Mouse (Mus musculus) liver, embryonic 14.5 days (tissue): ENCODE results near the gene Palld.

Experiments
- CTCF ChIP-seq: IDR thresholded peaks from 2 replicates; pipeline ENCODE4 v1.5.1; 2016; ENCODE audit warnings: antibody characterized with exemption, low read depth, control low read depth
- EP300 ChIP-seq: IDR thresholded peaks from 2 replicates; pipeline ENCODE4 v1.6.1; 2016; ENCODE audit warnings: antibody characterized with exemption, low read depth

DNA sequence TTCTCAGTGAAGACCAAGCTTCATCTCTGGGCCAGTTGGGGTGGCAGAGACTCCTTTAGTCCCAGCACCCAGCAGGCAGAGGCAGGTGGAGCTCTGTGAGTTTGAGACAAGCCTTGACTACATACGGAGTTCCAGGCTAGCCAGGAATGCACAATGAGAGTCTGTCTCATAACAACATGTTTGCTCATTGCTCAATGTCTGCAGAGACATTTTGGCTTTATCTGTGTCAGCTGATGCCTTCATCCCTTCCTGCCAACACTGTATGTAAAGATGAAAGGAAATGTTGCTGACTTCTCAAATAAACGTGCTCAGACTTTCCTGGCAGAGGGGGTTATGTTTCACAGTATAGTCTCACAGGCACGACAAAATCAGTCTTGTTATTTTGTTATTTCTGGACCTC is 401.6 kb downstream of the Palld start:
- no peak for TF ChIP-seq CTCF
- no peak for TF ChIP-seq EP300
